Mouse (Mus musculus) kidney, postnatal 36 days (tissue): ENCODE measurements at regions not wholly inside any gene's neighbourhood (a gene's known extent, or its start where the extent isn't known, plus 50 kb on each side); places are given as distances from the start of the nearest gene placed in this dataset.

Source experiments
- DNase-seq, 2 experiments: peaks; one replicate each; pipeline ENCODE4 v3.0.0; 2021 to 2022; ENCODE audit warnings: mixed read lengths in 2 of 2

DNA sequence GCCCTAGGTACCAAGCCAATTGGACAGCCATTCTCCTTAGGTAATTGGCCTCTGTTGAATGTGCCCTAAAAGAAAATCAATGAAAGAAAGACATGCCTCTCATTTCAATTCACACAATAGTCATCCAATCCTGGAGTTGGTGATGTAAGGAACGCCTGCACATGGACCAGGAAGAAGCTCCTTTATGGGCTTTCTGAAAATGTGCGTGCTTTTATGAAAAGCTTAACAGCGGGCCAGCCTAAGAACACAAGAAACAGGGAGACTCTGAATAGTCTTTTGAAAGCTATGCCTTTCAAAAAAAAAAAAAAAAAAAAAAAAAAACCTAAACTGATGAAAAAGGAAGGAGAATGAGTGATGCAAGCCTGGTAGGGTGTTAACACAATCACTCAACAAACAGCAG lies 183.1 kb downstream of the Pcdh19 start:
- DNase-seq, result no peak

DNA sequence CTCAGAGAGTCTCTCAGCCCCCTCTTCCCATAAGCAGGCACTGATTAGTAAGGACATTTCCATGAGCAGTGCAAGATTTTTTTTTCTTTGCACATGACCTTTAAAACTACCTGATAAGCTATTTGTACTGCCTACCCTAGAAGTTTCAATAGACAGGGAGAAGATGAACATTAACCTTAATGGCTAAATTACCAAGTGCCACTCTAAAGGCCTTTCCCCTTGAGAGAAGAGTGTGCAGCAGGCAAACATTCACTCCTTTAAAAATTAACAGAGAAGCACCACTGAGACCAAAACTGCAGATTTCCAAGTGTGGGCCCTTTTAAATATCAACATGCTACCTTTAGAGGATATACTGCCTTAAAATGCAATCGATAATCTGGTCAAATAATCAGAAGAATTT lies 226.9 kb downstream of the Pcdh19 start:
- DNase-seq, result peak in 1 of 2 experiments; percentile 19

DNA sequence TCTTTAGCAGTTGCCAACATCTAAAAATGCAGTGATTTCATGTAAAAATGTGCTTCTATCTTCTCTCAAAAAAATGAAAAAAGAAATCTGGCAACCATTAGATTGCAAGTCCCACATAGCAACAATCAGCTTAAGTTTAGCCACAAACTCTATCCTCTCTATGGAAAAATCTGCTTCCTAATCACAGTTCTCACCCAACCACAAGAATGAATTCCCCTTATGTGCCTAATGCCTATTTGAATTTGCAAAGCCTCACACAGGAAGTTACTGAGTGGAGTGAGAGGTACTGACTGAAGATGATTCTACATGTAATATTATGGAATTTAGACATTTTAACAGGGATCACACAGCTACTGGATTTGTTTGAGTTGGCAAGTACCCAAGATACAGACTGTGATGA lies 241.4 kb downstream of the Pcdh19 start:
- no peak for DNase-seq

DNA sequence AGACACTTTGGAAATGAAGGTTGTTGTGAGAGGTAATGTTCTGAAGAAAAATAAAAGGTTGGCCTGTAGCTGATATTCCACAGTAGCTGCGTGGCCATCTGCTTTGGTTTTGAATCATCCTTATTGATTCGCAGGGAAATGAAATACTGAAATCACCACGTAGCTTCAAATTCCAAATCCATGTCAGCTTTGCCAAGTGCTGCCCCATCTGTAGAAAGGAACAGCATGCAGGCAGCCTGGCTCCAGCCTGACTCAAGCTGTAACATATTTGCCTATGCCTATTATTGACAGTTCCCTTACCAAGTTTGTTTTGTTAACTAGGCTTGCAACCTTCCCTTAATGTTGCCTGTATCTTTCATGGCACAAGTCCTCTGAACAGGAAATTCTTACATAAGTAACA lies 286.3 kb downstream of the Pcdh19 start:
- no peak for DNase-seq

DNA sequence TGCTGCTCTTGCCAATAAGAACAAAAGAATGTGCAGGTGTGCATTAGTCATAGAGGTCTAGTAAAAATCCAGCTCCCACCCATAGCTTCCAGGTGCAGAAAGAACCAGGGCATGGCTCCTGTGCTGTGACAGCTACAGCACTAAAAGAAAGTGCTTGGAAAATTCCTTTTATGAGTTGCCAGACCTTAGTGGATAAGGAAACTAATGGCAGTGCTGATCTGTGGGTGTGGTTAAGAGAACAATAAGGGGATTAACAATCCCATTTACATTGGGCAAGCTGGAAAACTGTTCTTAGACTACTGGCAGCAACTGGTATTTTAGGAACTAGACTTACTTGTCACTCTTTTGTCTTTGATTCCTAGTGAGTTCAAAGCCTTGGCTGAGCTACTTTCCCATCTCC lies 301.0 kb downstream of the Pcdh19 start:
- DNase-seq, result no peak

DNA sequence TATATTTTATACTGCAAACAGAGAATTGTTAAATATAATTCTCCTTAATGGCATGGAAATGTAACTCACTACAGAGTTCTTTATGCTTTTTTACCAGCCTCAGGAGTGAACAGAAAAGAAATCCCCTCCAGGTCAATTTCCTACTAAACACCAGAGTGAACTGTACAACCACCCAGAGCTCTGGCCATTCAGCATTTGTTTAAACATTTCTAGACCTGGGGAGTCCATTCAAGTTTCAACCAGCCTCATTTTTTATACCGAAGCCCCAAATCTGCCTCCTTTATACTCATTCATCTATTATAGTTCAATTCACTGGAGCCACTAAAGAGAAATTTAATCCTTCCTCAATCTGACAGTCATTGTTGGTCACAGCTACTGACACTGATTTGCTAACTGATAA lies 314.8 kb downstream of the Pcdh19 start:
- DNase-seq, result no peak

DNA sequence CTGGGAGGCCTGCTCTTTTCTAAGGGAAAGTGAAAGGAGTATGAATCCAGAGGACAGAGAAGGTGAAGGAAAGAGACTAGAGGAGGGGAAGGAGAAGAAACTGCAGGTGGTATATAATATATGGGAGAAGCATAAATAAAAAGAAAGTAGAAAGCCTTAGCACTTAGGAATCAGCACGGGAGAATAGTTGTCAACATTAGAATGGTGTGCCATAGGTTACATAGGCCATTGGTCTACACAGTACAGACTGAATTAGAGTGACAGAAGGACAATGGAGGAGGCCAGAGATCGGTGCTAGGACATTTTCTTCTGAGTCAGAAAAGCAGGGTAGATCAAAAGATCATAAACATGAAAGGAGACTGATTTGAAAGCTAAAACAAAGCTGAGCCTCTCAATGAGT lies 315.7 kb downstream of the Pcdh19 start:
- no peak for DNase-seq

DNA sequence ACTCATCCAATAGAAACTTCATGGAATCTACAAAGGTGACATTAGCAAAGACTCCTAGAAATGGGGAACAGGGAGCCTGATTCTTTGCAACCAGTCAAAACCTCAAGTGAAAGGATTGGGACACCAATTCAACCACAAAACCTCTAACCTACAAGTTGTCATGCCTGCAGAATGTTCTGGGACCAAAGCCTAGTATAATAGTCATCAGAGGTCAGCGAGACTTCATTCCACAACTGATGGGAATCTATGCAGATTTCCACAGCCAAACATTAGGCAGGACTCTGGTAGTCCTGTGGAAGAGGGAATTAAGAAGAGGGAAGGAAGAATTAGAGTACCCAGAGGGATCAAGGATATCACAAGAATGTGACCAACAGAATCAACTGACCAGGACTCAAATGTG lies 316.4 kb downstream of the Pcdh19 start:
- no peak for DNase-seq

DNA sequence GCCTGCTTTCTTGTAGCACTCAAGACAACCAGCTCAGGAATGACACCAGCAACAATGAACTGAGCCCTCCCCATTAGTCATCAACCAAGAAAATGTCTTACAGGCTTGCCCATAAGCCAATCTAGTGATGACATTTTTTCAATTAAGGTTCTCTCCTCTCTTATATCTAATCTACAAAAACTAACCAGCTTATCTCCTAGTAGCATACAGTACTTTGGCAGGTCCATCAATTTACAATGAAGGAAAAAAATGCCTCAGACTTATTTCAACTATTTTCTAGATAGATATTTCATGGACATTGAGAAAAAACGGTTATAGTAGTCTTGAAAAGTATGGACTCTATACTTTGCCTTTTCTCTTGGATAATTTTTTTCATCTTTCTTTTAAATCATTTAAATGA lies 328.0 kb downstream of the Pcdh19 start:
- DNase-seq, result no peak
